Mouse (Mus musculus) stomach, embryonic 16.5 days (tissue): Measurements from ENCODE around the gene Fhad1. TPM values are rescaled to one million over a fixed set of nuclear protein-coding genes. Genes with fewer than 3 reads are reported as not detected.
A peak's percentile ranks its signal among the peaks of the same experiment; 100 is the strongest.

ENCODE experiments used
- ATAC-seq: fragments of 200-750 bp; cut with Nextera tagmentation; 2 replicates; pipeline ENCODE4 v1.8.0; 2017; ENCODE audit warnings: moderate number of reproducible peaks, moderate TSS enrichment; ENCODE audit not compliant: insufficient read depth, low FRiP score
- H3K27ac ChIP-seq: fragments of 300-500 bp; sonication (generic); 2 replicates; pipeline ENCODE4 v1.5.1; 2014; ENCODE audit warnings: low read length
- H3K27me3 ChIP-seq: fragments of 300-500 bp; sonication (generic); 2 replicates; pipeline ENCODE4 v1.6.1; 2014; ENCODE audit warnings: low read length, control low read depth, mixed read lengths; ENCODE audit not compliant: control insufficient read depth, insufficient read depth
- H3K36me3 ChIP-seq: fragments of 300-500 bp; sonication (generic); 2 replicates; pipeline ENCODE4 v1.6.1; 2014; ENCODE audit warnings: low read length; ENCODE audit not compliant: control insufficient read depth, insufficient read depth
- H3K4me1 ChIP-seq: fragments of 300-500 bp; sonication (generic); 2 replicates; pipeline ENCODE4 v1.6.1; 2014; ENCODE audit warnings: low read length, control low read depth, mixed read lengths; ENCODE audit not compliant: control insufficient read depth, insufficient read depth
- H3K4me2 ChIP-seq: fragments of 300-500 bp; sonication (generic); 2 replicates; pipeline ENCODE4 v1.6.1; 2014; ENCODE audit warnings: low read depth, low read length, mixed read lengths
- H3K4me3 ChIP-seq: fragments of 300-500 bp; sonication (generic); replicated peaks from 2 replicates; pipeline ENCODE4 v1.5.1; 2014; ENCODE audit warnings: mild to moderate bottlenecking, low read length
- H3K9ac ChIP-seq: fragments of 300-500 bp; sonication (generic); 2 replicates; pipeline ENCODE4 v1.6.1; 2014; ENCODE audit warnings: low read length
- H3K9me3 ChIP-seq: fragments of 300-500 bp; sonication (generic); replicated peaks from 2 replicates; pipeline ENCODE4 v1.6.1; 2016; ENCODE audit warnings: low read length, control low read depth; ENCODE audit not compliant: control insufficient read depth
- WGBS: fragments of 180-500 bp; shearing (Covaris S2); extraction: QIAGEN DNeasy Blood & Tissue Kit; methylation state at CpG from one replicate; pipeline ENCODE4 v1.1.7; 2014; 5-methylcytosine and 5-hydroxymethylcytosine counted together
- polyA plus RNA-seq: library from polyadenylated mRNA; unstranded; fragments of >200 nt; fragmentation: Nextera tagmentation; extraction: Ambion mirVana; gene quantifications from 2 replicates; pipeline ENCODE4 v1.2.1, GENCODE M21; 2015

Fhad1 gene
- polyA plus RNA-seq, 1 experiment from 2014 or later, result 5.3 TPM

GRCm38 (mm10) chr4:141917735-141918419, 97.0 kb downstream of the Fhad1 start:
- H3K4me3 ChIP-seq, result no peak overlapping the region
- H3K4me1 ChIP-seq, result peaks cover 17% of the 10 kb centered on the region
- no peak overlapping the region for H3K9ac ChIP-seq
- no peak overlapping the region for H3K4me2 ChIP-seq
- H3K9me3 ChIP-seq, result no peaks in the 10 kb centered on the region
- whole genome bisulfite sequencing, result 58% methylated on average over 7 of the region's 7 CpGs
- ATAC-seq, result no peak
- no peaks in the 10 kb centered on the region for H3K36me3 ChIP-seq
- H3K27me3 ChIP-seq, result no peaks in the 10 kb centered on the region
- H3K27ac ChIP-seq, result no peak overlapping the region

- ATAC-seq, result no peak
- Histone ChIP-seq H3K4me1 (peaks cover 14% of the 10 kb centered on the region), H3K9ac (no peak overlapping the region), H3K4me3 (no peak overlapping the region), H3K36me3 (no peaks in the 10 kb centered on the region), H3K4me2 (no peak overlapping the region), H3K27ac (peak overlapping the region; percentile 44; the same call in 1 of the 2 replicates), H3K9me3 (no peaks in the 10 kb centered on the region), H3K27me3 (no peaks in the 10 kb centered on the region)
- 31% methylated on average over 7 of the region's 7 CpGs for WGBS
Measured at GRCm38 (mm10) chr4:141914040-141914439, 100.8 kb downstream of the Fhad1 start.

DNA sequence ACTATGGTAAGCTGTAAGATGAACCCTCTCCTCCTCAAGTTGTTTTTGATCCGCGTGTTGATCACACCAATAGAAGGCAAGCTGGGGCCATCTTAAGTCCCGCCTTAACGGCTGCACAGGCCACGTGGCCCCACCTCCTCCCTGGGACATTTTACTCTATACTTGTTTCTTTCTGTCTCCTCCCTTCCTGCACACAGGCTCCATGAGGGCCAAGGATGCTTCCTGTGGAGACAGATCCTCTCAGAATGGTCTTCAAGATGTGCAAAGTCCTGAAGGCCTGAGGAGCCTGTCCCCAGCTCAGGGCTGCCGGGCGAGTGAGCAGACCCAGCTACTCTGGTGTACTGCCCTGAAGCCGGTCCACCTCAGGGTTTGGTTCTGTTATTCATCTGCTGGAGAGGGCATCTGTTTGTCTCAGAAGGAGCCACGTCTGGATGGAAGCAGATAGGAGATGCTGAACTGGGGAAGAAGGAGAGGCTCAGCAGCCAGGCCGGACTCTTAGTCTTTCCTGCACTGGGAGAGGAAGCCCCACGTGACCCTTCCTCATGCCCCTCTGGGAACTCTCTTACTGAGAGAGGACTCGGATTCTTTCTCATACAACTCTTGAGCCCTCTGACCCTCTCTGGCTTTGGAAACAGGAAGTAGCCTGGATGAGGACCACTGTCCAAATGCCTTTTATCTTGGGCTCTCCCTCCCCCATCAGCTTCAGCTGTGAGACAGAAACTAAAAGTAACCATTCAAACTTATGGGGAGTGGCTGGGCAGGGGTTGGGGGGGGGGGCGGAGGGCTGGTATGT, 101.5 kb downstream of the Fhad1 start:
- no peaks in the 10 kb centered on the region for H3K9me3 ChIP-seq
- H3K36me3 ChIP-seq, result no peaks in the 10 kb centered on the region
- no peak overlapping the region for H3K4me3 ChIP-seq
- H3K4me1 ChIP-seq, result peaks cover 14% of the 10 kb centered on the region
- WGBS, result 71% methylated on average over 13 of the region's 13 CpGs
- 0 out of 2 replicates have a peak, but pooled peaks have one; percentile 34 for ATAC-seq
- H3K27ac ChIP-seq, result peak overlapping the region; percentile 73
- H3K9ac ChIP-seq, result no peak overlapping the region
- no peaks in the 10 kb centered on the region for H3K27me3 ChIP-seq
- no peak overlapping the region for H3K4me2 ChIP-seq

- no peaks in the 10 kb centered on the region for H3K36me3 ChIP-seq
- H3K27me3 ChIP-seq, result no peaks in the 10 kb centered on the region
- no peak overlapping the region for H3K4me2 ChIP-seq
- WGBS, result 72% methylated on average over 9 of the region's 9 CpGs
- H3K4me3 ChIP-seq, result no peak overlapping the region
- H3K4me1 ChIP-seq, result peaks cover 11% of the 10 kb centered on the region
- H3K9ac ChIP-seq, result no peak overlapping the region
- no peak for ATAC-seq
- no peaks in the 10 kb centered on the region for H3K9me3 ChIP-seq
- no peak overlapping the region for H3K27ac ChIP-seq
Measured at GRCm38 (mm10) chr4:141904710-141905109, 110.2 kb downstream of the Fhad1 start.

DNA sequence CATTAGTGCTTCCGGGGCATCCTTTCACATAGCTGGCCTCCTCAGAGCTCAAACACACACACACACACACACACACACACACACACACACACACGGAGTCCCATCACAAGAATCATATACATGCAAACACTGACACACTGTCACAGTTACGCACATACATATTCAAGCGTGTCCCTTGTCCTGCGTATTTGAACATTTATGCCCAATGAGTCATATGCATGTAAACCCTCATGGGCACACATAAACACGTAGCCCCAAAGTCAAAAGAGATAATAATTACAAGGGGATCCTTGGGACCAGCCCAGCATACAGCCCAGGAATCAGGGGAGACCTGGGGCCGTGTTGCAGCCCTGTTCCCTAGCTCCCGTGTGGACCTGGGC, 112.4 kb downstream of the Fhad1 start:
- H3K27me3 ChIP-seq, result no peaks in the 10 kb centered on the region
- WGBS, result 77% methylated on average over 8 of the region's 8 CpGs
- no peaks in the 10 kb centered on the region for H3K9me3 ChIP-seq
- no peak overlapping the region for H3K4me2 ChIP-seq
- H3K27ac ChIP-seq, result no peak overlapping the region
- no peak overlapping the region for H3K4me3 ChIP-seq
- H3K36me3 ChIP-seq, result no peaks in the 10 kb centered on the region
- no peak for ATAC-seq
- no peak overlapping the region for H3K9ac ChIP-seq
- H3K4me1 ChIP-seq, result peaks cover 26% of the 10 kb centered on the region

DNA sequence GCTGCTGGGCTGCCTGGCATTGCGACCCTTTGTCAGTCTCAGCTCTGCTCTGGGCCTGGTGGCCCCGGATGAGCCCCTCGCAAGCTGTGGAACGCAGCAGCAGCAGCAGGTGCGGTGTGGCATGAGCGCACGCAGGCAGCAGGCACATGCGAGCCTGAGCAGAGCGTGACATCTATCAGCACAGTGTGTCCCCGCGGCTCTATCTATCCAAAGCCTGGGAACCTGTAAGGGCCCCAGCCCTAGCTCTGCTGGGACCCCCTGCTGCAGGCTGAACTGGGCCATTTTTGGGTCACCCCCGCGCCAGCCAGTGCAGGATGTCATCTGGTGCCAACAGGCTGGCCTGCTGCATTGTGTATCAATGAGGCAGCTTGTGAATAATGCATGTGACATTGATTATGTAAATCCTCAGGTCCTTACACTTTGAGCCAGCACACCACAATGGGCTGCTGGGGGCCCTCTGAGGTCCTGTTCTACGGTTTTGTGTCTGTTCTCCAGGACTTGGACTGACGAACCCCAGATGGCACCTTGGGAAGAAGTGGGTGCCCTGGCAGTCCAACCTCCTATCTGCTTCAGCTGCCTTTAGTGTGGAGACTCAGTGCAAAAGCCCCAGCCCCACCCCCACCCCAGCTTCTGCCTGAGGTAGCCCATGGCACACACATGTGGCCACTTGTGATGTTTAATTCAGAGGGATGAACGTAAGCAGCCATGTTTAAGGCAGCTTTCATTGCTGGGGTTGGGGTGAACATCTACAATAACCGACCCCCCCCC, 113.0 kb downstream of the Fhad1 start:
- Histone ChIP-seq H3K4me1 (peaks cover 30% of the 10 kb centered on the region), H3K27me3 (no peaks in the 10 kb centered on the region), H3K36me3 (no peaks in the 10 kb centered on the region), H3K4me3 (no peak overlapping the region), H3K9me3 (no peaks in the 10 kb centered on the region), H3K27ac (no peak overlapping the region), H3K9ac (no peak overlapping the region), H3K4me2 (no peak overlapping the region)
- ATAC-seq, result no peak
- WGBS, result 77% methylated on average over 17 of the region's 17 CpGs

GRCm38 (mm10) chr4:141900421-141900820, 114.5 kb downstream of the Fhad1 start:
- 61% methylated on average over 11 of the region's 11 CpGs for WGBS
- Histone ChIP-seq H3K9ac (peak overlapping the region; percentile 7; the same call in 1 of the 2 replicates), H3K9me3 (no peaks in the 10 kb centered on the region), H3K4me3 (no peak overlapping the region), H3K27me3 (no peaks in the 10 kb centered on the region), H3K36me3 (no peaks in the 10 kb centered on the region), H3K27ac (peak overlapping the region; percentile 65), H3K4me1 (peaks cover 43% of the 10 kb centered on the region), H3K4me2 (no peak overlapping the region)
- ATAC-seq, result peak; percentile 7; the same call in 1 of the 2 replicates

- H3K27ac ChIP-seq, result peak overlapping the region; percentile 66
- H3K9ac ChIP-seq, result no peak overlapping the region
- no peak overlapping the region for H3K4me3 ChIP-seq
- peak; percentile 53; the same call in 1 of the 2 replicates for ATAC-seq
- no peaks in the 10 kb centered on the region for H3K36me3 ChIP-seq
- no peaks in the 10 kb centered on the region for H3K27me3 ChIP-seq
- H3K9me3 ChIP-seq, result no peaks in the 10 kb centered on the region
- peaks cover 46% of the 10 kb centered on the region for H3K4me1 ChIP-seq
- no peak overlapping the region for H3K4me2 ChIP-seq
- WGBS, result 6% methylated on average over 8 of the region's 8 CpGs
Measured at GRCm38 (mm10) chr4:141899936-141900335, 114.9 kb downstream of the Fhad1 start.
